Mouse (Mus musculus) lung, adult 2 months (tissue): ENCODE measurements around the gene Hist1h3b.
"Not testable (repeated sequence)": the region's sequence is repeated elsewhere in the genome, so short reads cannot be mapped to it uniquely, and the experiment has no call there.

Experiments used
- CTCF ChIP-seq: fragments of 200-500 bp; IDR thresholded peaks from 2 replicates; pipeline ENCODE4 v1.5.1; 2011; ENCODE audit warnings: mild to moderate bottlenecking, low read length, control low read depth; ENCODE audit not compliant: insufficient read depth
- POLR2A ChIP-seq: fragments of 200-500 bp; IDR thresholded peaks from 2 replicates; pipeline ENCODE4 v1.6.1; 2011; ENCODE audit warnings: low read depth, mild to moderate bottlenecking, control low read depth, low read length, borderline replicate concordance; ENCODE audit errors: extremely low read depth

DNA sequence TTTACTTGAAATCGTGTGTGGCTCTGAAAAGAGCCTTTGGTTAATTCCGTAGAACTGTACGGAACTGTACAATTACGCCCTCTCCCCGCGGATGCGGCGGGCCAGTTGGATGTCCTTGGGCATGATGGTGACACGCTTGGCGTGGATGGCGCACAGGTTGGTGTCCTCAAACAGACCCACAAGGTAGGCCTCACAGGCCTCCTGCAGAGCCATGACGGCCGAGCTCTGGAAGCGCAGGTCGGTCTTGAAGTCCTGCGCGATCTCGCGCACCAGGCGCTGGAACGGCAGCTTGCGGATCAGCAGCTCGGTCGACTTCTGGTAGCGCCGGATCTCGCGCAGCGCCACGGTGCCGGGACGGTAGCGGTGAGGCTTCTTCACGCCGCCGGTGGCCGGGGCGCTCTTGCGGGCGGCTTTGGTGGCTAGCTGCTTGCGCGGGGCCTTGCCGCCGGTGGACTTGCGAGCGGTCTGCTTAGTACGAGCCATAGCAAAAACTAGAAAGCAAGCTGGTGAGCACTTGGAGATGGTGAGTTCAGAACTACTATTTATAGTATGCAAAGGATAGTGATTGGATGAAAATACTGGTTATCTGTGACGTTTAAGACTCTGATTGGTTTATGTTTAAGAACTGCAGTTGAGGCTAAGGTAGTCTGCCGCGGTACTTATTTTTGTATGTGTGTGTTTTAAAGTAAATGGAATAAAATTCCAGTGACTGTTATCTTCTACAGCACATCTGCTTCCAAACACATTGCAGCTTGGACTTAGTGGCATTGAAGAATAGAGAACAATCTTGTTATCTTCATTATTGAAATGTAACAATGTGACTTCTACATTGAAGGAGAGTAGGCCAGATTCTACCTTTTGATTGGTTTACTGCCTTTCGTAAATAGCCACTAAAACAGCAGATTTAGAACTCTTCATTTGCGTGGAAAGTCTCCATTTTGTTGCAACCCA lies 10.1 kb downstream of the Hist1h3b start, which contains the start of gene Hist1h3a:
- TF ChIP-seq POLR2A = peak; percentile 46; the same call in 1 of the 2 replicates
- TF ChIP-seq CTCF = not testable (repeated sequence)
